ENCODE assay signal across 12 mouse cellular contexts in the genomic region with DNA sequence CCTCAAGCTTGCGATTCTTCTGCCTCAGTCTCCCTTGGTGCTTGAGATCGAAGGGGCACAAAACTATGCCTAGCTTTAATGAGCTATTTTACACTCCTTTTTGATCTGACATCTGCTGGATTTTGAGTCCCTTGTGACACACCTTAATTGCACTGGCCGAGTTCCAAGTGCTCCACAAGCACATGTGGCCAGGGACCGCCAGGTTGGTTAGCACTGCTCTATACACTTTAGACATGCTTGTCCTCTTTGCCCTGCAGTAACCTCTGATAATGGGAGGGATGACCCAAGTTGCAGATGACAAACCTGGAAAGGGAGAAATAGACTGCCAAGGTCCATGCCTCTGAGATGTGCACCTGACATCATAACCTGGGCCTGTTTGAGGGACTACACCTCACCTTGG.
"Had no signal": no experiment of that assay in that cellular context is flagged by ENCODE, and none has a peak within 500 bp of the region (broad histone marks: within the 10 kb centered on the region; RNA-seq: fewer than 3 reads in every experiment).

No protein-coding gene starts in this region.

- H3K4me2 ChIP-seq: limb, embryonic 15.5 days; lung, embryonic 15.5 days; midbrain, embryonic 12.5 days; neural tube, embryonic 15.5 days had no signal

- H3K27ac ChIP-seq: hindbrain, postnatal 0 days; left cerebral cortex, adult 2 months; limb, embryonic 15.5 days; lung, embryonic 15.5 days; midbrain, embryonic 12.5 days; neural tube, embryonic 15.5 days had no signal

- ATAC-seq: hindbrain, postnatal 0 days had no signal

- H3K27me3 ChIP-seq: midbrain, embryonic 12.5 days had no signal

- DNase-seq: kidney, adult 8-10 months; kidney, postnatal 25 days; right cerebral cortex, adult 18-20 months; right cerebral cortex, postnatal 25 days; thymus, postnatal 4 days had no signal

- H3K4me3 ChIP-seq: left cerebral cortex, adult 2 months; limb, embryonic 15.5 days; lung, embryonic 15.5 days; midbrain, embryonic 12.5 days; myocyte; neural tube, embryonic 15.5 days had no signal

- H3K9me3 ChIP-seq: limb, embryonic 15.5 days; lung, embryonic 15.5 days; neural tube, embryonic 15.5 days had no signal

- H3K4me1 ChIP-seq: midbrain, embryonic 12.5 days had no signal

- H3K9ac ChIP-seq: limb, embryonic 15.5 days; lung, embryonic 15.5 days; midbrain, embryonic 12.5 days; neural tube, embryonic 15.5 days had no signal

- H3K36me3 ChIP-seq: limb, embryonic 15.5 days; lung, embryonic 15.5 days; midbrain, embryonic 12.5 days; neural tube, embryonic 15.5 days had no signal
